Mouse (Mus musculus) MEL (cell line): ENCODE data around the gene Sectm1b.

Source experiments
- CHD1 ChIP-seq: IDR thresholded peaks from 2 replicates; pipeline ENCODE4 v1.6.1; 2012; ENCODE audit warnings: low read depth, mild to moderate bottlenecking, inconsistent platforms, low read length, improper control_type of control experiment
- CTCF ChIP-seq, 3 experiments: IDR thresholded peaks in 2 of 3; conservative IDR thresholded peaks in 1 of 3; 2 replicates each; pipeline ENCODE4 v1.5.1; 2011 to 2012; ENCODE audit warnings: low read length in 3 of 3, low read depth in 2 of 3, mild to moderate bottlenecking in 2 of 3, improper control_type of control experiment in 1 of 3, inconsistent platforms in 1 of 3, mixed read lengths in 1 of 3, moderate library complexity in 1 of 3; ENCODE audit not compliant: control insufficient read depth in 1 of 3, insufficient read depth in 1 of 3, poor library complexity in 1 of 3, severe bottlenecking in 1 of 3
- MYC ChIP-seq: IDR thresholded peaks from 2 replicates; pipeline ENCODE4 v1.6.1; 2011; ENCODE audit warnings: low read depth, mild to moderate bottlenecking, low read length, improper control_type of control experiment, moderate library complexity
- TBP ChIP-seq: IDR thresholded peaks from 2 replicates; pipeline ENCODE4 v1.8.0; 2011; ENCODE audit warnings: low read depth, low read length, improper control_type of control experiment
- ZKSCAN1 ChIP-seq: IDR thresholded peaks from 2 replicates; pipeline ENCODE4 v1.6.1; 2012; ENCODE audit warnings: low read depth, mild to moderate bottlenecking, inconsistent platforms, low read length, improper control_type of control experiment, moderate library complexity

GRCm38 (mm10) chr11:121088997-121089396, 25.6 kb upstream of the Sectm1b start:
- TF ChIP-seq CTCF (IDR thresholded peaks at IDR 0.05 in 2 of 3, conservative IDR thresholded peaks at IDR 0.05 in 1 of 3; ENCODE audit: control insufficient read depth in 1 of 3, insufficient read depth in 1 of 3, low read depth in 2 of 3, low read length in 3 of 3, poor library complexity in 1 of 3, severe bottlenecking in 1 of 3) (no peak), ZKSCAN1 (no peak), MYC (no peak), CHD1 (no peak), TBP (no peak)
